Mouse (Mus musculus) cerebral cortex, adult 2 months (tissue): ENCODE results near the gene Bcl11a.

Experiments used
- WGBS: fragments of 180-500 bp; shearing (Covaris S2); methylation state at CpG from one replicate; pipeline ENCODE4 v1.1.7; 2018; 5-methylcytosine and 5-hydroxymethylcytosine counted together

The Bcl11a gene

GRCm38 (mm10) chr11:24152076-24152784 is 74.4 kb downstream of the Bcl11a start:
- WGBS: 70% methylated on average over 7 of the region's 7 CpGs

- WGBS: 68% methylated on average over 10 of the region's 10 CpGs
Observed at GRCm38 (mm10) chr11:24153049-24153448, 75.2 kb downstream of the Bcl11a start.

- WGBS: 68% methylated on average over 9 of the region's 9 CpGs
Observed at GRCm38 (mm10) chr11:24158026-24158425, 80.2 kb downstream of the Bcl11a start.

DNA sequence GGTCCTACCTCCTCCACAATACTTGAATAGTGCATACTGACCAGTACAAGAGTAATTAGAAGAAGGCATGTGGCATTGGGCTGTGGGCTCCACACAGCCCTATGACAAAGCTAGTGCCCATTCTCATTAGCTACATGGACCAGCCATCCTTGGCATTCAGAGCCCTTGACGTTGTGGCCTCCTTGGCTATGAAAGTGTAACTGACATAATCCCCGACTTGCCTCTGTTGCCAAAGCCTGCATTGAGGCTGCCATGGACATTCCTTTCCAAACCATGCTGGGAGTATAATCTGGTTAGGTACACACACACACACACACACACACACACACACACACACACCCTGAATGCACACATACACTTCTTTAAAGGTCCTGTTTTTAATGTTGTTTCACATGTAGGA is 81.8 kb downstream of the Bcl11a start:
- WGBS: 58% methylated on average over 2 of the region's 2 CpGs

- 79% methylated on average over 2 of the region's 2 CpGs for WGBS
Observed at GRCm38 (mm10) chr11:24161458-24161857, 83.6 kb downstream of the Bcl11a start.

DNA sequence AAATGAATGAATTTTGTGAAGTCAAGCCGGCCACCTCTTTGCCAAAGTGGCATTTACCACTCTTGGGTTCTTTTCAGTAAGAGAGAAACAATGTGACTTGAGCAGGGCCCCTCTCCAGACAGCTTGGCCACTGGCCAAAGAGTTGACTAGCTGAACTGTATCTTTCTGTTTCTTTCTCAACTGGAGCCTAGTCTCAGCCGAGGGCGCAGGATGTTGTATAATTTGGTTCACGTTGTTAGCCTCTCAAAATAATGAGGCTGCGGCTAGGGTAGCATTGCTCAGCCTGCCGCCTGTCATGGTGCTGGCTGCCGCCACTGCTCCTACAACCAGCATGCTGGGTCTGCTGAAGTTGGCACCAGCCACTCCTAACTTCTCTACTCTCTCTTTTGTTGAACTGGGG is 84.2 kb downstream of the Bcl11a start:
- WGBS: 20% methylated on average over 7 of the region's 7 CpGs

GRCm38 (mm10) chr11:24163072-24163471 is 85.2 kb downstream of the Bcl11a start:
- WGBS: 92% methylated on average over 8 of the region's 8 CpGs

DNA sequence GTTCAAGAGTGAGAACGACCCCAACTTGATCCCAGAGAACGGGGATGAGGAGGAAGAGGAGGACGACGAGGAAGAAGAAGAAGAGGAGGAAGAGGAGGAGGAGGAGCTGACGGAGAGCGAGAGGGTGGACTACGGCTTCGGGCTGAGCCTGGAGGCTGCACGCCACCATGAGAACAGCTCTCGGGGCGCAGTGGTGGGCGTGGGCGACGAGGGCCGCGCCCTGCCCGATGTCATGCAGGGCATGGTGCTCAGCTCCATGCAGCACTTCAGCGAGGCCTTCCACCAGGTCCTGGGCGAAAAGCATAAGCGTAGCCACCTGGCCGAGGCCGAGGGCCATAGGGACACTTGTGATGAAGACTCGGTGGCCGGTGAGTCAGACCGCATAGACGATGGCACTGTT is 86.2 kb downstream of the Bcl11a start:
- WGBS: 94% methylated on average over 26 of the region's 26 CpGs

GRCm38 (mm10) chr11:24171675-24172285 is 93.9 kb downstream of the Bcl11a start:
- WGBS: 83% methylated on average over 5 of the region's 5 CpGs

- 95% methylated on average over 17 of the region's 17 CpGs for WGBS
Observed at GRCm38 (mm10) chr11:24172585-24172984, 94.7 kb downstream of the Bcl11a start.

- WGBS: 70% methylated on average over 2 of the region's 2 CpGs
Observed at GRCm38 (mm10) chr11:24174161-24174792, 96.4 kb downstream of the Bcl11a start.

DNA sequence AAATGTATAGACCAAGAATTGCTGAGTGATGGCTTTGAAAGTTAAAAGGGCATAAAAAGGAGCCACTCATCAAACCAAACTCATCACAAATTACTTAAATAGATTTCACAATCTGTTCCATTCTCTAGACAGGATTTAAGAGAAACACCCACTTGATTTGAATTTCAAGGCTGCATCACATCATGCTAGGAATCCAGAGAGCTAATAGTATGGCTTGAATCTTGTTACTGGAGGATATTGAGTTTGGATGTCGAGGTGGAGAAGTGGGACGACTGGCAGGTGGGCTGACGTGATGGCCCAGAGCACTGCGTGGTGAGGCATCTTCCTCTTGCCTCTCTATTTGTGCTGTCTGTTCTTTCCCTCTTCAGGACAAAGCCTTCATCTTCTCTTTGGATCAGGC is 99.6 kb downstream of the Bcl11a start:
- WGBS: 42% methylated on average over 4 of the region's 4 CpGs

GRCm38 (mm10) chr11:24178823-24179476 is 101.1 kb downstream of the Bcl11a start:
- 82% methylated on average over 6 of the region's 6 CpGs for WGBS

GRCm38 (mm10) chr11:24180040-24180439 is 102.2 kb downstream of the Bcl11a start:
- WGBS: 38% methylated on average over 7 of the region's 7 CpGs

- WGBS: 78% methylated on average over 7 of the region's 7 CpGs
Observed at GRCm38 (mm10) chr11:24183501-24183900, 105.6 kb downstream of the Bcl11a start.

- WGBS: 59% methylated on average over 5 of the region's 5 CpGs
Observed at GRCm38 (mm10) chr11:24184932-24185331, 107.1 kb downstream of the Bcl11a start.

DNA sequence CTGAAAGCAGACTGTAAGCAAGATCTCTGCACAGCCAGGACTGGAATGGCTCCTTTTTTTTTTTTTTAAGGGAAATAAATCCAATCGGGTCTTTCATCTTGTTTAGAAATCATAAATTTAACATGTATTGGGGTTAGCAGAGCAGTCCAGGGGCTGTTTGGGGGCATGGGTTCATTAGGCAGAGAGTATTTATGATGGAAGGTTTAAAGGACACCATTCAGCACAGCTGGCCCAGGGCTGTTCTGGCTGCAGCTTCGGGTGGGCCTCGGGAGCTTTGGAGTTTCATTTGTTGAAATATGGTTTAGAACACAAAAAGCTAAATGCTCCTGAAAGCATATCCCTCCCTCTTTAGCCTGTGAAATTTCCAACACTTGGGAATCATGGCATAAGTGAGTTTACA is 112.6 kb downstream of the Bcl11a start:
- 90% methylated on average over 3 of the region's 3 CpGs for WGBS

GRCm38 (mm10) chr11:24196460-24197190 is 118.8 kb downstream of the Bcl11a start:
- 86% methylated on average over 4 of the region's 4 CpGs for WGBS

GRCm38 (mm10) chr11:24197424-24197823 is 119.6 kb downstream of the Bcl11a start:
- WGBS: 78% methylated on average over 1 of the region's 1 CpGs

DNA sequence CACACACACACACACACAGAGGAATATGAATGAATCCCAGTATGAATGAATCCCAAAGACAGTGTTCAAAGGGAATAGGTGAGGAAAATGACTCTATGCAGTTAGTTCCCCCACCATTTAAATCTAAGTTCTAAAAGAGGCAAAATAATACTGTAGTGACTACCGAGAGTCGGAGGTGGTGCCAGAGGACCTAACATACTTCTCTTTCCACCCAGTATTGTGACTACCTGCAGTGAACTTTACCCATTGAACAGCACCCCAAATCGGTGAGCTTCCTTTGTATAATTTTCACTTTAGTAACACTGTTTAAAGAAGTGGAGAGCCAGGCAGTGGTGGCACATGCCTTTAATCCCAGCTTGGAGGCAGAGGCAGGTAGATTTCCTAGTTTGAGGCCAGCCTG is 121.7 kb downstream of the Bcl11a start:
- 91% methylated on average over 3 of the region's 3 CpGs for WGBS

GRCm38 (mm10) chr11:24200310-24200709 is 122.5 kb downstream of the Bcl11a start:
- 82% methylated on average over 5 of the region's 5 CpGs for WGBS

DNA sequence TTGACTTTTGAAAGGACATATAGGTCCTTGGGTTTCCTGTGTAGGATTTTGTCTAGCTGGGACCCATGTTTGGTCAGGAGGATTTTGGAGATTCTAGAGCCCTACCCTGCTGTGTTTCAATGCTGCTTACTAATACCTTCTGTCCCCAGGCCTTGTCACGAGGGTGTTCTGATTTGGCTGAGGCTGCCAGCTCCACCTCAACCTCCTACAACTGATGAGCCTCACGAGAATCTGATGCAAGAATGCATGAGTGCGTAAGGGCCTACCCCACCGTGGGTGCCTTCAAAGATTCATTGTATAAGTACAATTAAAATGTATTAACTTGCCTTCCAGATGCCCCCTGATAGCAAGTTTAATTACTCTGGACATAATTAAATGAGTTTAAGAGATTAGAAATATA is 123.4 kb downstream of the Bcl11a start:
- WGBS: 76% methylated on average over 4 of the region's 4 CpGs
